Mouse (Mus musculus): ENCODE results near the gene Pdzrn4. TPM values are rescaled to one million over a fixed set of nuclear protein-coding genes. Genes with fewer than 3 reads are reported as not detected.
"Not testable (repeated sequence)": the region's sequence is repeated elsewhere in the genome, so short reads cannot be mapped to it uniquely, and the experiment has no call there.

Pdzrn4 gene
- total RNA-seq (2012; rRNA removed) (not detected in 2 replicates), polyA plus RNA-seq (2012; ENCODE audit: insufficient read depth in 1 of 2, insufficient read length in 2 of 2, low read depth in 1 of 2, low replicate concordance in 2 of 2, missing spikeins in 1 of 2) (not detected)

GRCm38 (mm10) chr15:92396770-92397608 lies at the start of gene Pdzrn4:
TSS of gene Pdzrn4 (plus strand) at chr15:92396881.
- no peak within 1 kb of the TSS for H3K9ac ChIP-seq (ENCODE audit: control insufficient read depth, low read depth, low read length, poor library complexity, severe bottlenecking)
- H3K27ac ChIP-seq (ENCODE audit: control insufficient read depth, low read depth, low read length), result no peak within 1 kb of the TSS
- no peak for DNase-seq (ENCODE audit: low read depth, low spot score)
- no peaks in the 10 kb centered on the region for H3K9me3 ChIP-seq (replicated peaks; ENCODE audit: insufficient read depth, low read length)
- no peaks in the 10 kb centered on the region for H3K79me2 ChIP-seq (ENCODE audit: control insufficient read depth, insufficient read depth, low read length, poor library complexity)
- H3K4me3 ChIP-seq (ENCODE audit: control insufficient read depth in 1 of 2, insufficient read depth in 1 of 2, low read depth in 2 of 2, low read length in 2 of 2), result no peak within 1 kb of the TSS
- no peaks in the 10 kb centered on the region for H3K27me3 ChIP-seq (ENCODE audit: control insufficient read depth in 1 of 2, insufficient read depth in 2 of 2, low read length in 2 of 2)
- no peak for TF ChIP-seq GABPA (IDR thresholded peaks at IDR 0.05; ENCODE audit: low read depth, low read length)
- H3K36me3 ChIP-seq (ENCODE audit: control insufficient read depth in 1 of 2, insufficient read depth in 2 of 2, low read length in 2 of 2), result no peaks in the 10 kb centered on the region
- H3K4me1 ChIP-seq (ENCODE audit: control insufficient read depth in 1 of 2, insufficient read depth in 2 of 2, low read length in 2 of 2), result no peaks in the 10 kb centered on the region

GRCm38 (mm10) chr15:92347426-92347825 lies 49.3 kb upstream of the Pdzrn4 start:
- no peak overlapping the region for H3K4me3 ChIP-seq (ENCODE audit: control insufficient read depth in 1 of 2, insufficient read depth in 1 of 2, low read depth in 2 of 2, low read length in 2 of 2)
- DNase-seq (ENCODE audit: low read depth, low spot score), result no peak
- H3K4me1 ChIP-seq (ENCODE audit: control insufficient read depth in 1 of 2, insufficient read depth in 2 of 2, low read length in 2 of 2), result no peaks in the 10 kb centered on the region
- no peak overlapping the region for H3K9ac ChIP-seq (ENCODE audit: control insufficient read depth, low read depth, low read length, poor library complexity, severe bottlenecking)
- TF ChIP-seq ZC3H11A (IDR thresholded peaks at IDR 0.05; ENCODE audit: low read depth, low read length) (no peak), NRF1 (IDR thresholded peaks at IDR 0.05; ENCODE audit: insufficient read depth, low read depth, low read length, poor library complexity, severe bottlenecking) (no peak), MAZ (IDR thresholded peaks at IDR 0.05; ENCODE audit: low read depth, low read length) (no peak), SIN3A (IDR thresholded peaks at IDR 0.05; ENCODE audit: low read length) (no peak), SMC3 (IDR thresholded peaks at IDR 0.05; ENCODE audit: low read depth, low read length) (no peak), MAX (IDR thresholded peaks at IDR 0.05; ENCODE audit: low read length) (no peak), E2F4 (IDR thresholded peaks at IDR 0.05; ENCODE audit: borderline replicate concordance, low read depth, low read length) (no peak), EP300 (IDR thresholded peaks at IDR 0.05; ENCODE audit: low read depth in 1 of 2, low read length in 2 of 2) (no peak), RAD21 (IDR thresholded peaks at IDR 0.05; ENCODE audit: low read depth, low read length) (no peak), TAL1 (IDR thresholded peaks at IDR 0.05; ENCODE audit: low read length) (no peak), ETS1 (IDR thresholded peaks at IDR 0.05; ENCODE audit: low read depth, low read length) (no peak), TBP (IDR thresholded peaks at IDR 0.05; ENCODE audit: low read depth, low read length) (no peak)
- no peak overlapping the region for H3K27ac ChIP-seq (ENCODE audit: control insufficient read depth, low read depth, low read length)
- no peaks in the 10 kb centered on the region for H3K79me2 ChIP-seq (ENCODE audit: control insufficient read depth, insufficient read depth, low read length, poor library complexity)
- H3K36me3 ChIP-seq (ENCODE audit: control insufficient read depth in 1 of 2, insufficient read depth in 2 of 2, low read length in 2 of 2), result no peaks in the 10 kb centered on the region
- no peaks in the 10 kb centered on the region for H3K27me3 ChIP-seq (ENCODE audit: control insufficient read depth in 1 of 2, insufficient read depth in 2 of 2, low read length in 2 of 2)
- no peaks in the 10 kb centered on the region for H3K9me3 ChIP-seq (replicated peaks; ENCODE audit: insufficient read depth, low read length)

- Histone ChIP-seq H3K9me3 (replicated peaks; ENCODE audit: insufficient read depth, low read length) (no peaks in the 10 kb centered on the region), H3K4me3 (ENCODE audit: control insufficient read depth in 1 of 2, insufficient read depth in 1 of 2, low read depth in 2 of 2, low read length in 2 of 2) (no peak overlapping the region), H3K27ac (ENCODE audit: control insufficient read depth, low read depth, low read length) (no peak overlapping the region), H3K36me3 (ENCODE audit: control insufficient read depth in 1 of 2, insufficient read depth in 2 of 2, low read length in 2 of 2) (no peaks in the 10 kb centered on the region), H3K9ac (ENCODE audit: control insufficient read depth, low read depth, low read length, poor library complexity, severe bottlenecking) (no peak overlapping the region), H3K27me3 (ENCODE audit: control insufficient read depth in 1 of 2, insufficient read depth in 2 of 2, low read length in 2 of 2) (no peaks in the 10 kb centered on the region), H3K79me2 (ENCODE audit: control insufficient read depth, insufficient read depth, low read length, poor library complexity) (no peaks in the 10 kb centered on the region), H3K4me1 (ENCODE audit: control insufficient read depth in 1 of 2, insufficient read depth in 2 of 2, low read length in 2 of 2) (no peaks in the 10 kb centered on the region)
- DNase-seq (ENCODE audit: low read depth, low spot score), result no peak
- TF ChIP-seq E2F4 (IDR thresholded peaks at IDR 0.05; ENCODE audit: borderline replicate concordance, low read depth, low read length), result no peak
- TF ChIP-seq MEF2A (IDR thresholded peaks at IDR 0.05; ENCODE audit: extremely low read depth, insufficient replicate concordance, low read depth, low read length, poor library complexity, severe bottlenecking), result no peak
- no peak for TF ChIP-seq MAX (IDR thresholded peaks at IDR 0.05; ENCODE audit: low read length)
- TF ChIP-seq RCOR1 (IDR thresholded peaks at IDR 0.05; ENCODE audit: low read depth, low read length), result no peak
Observed at GRCm38 (mm10) chr15:92347902-92348301, 48.8 kb upstream of the Pdzrn4 start.

- not testable (repeated sequence) for H3K79me2 ChIP-seq (ENCODE audit: control insufficient read depth, insufficient read depth, low read length, poor library complexity); H3K4me3 ChIP-seq (ENCODE audit: control insufficient read depth in 1 of 2, insufficient read depth in 1 of 2, low read depth in 2 of 2, low read length in 2 of 2); DNase-seq (ENCODE audit: low read depth, low spot score); H3K9ac ChIP-seq (ENCODE audit: control insufficient read depth, low read depth, low read length, poor library complexity, severe bottlenecking); H3K36me3 ChIP-seq (ENCODE audit: control insufficient read depth in 1 of 2, insufficient read depth in 2 of 2, low read length in 2 of 2); H3K27me3 ChIP-seq (ENCODE audit: control insufficient read depth in 1 of 2, insufficient read depth in 2 of 2, low read length in 2 of 2); H3K27ac ChIP-seq (ENCODE audit: control insufficient read depth, low read depth, low read length); H3K9me3 ChIP-seq (replicated peaks; ENCODE audit: insufficient read depth, low read length); H3K4me1 ChIP-seq (ENCODE audit: control insufficient read depth in 1 of 2, insufficient read depth in 2 of 2, low read length in 2 of 2)
Observed at GRCm38 (mm10) chr15:92348453-92348852, 48.2 kb upstream of the Pdzrn4 start.

Data from MEL (cell line).